Mouse (Mus musculus): ENCODE data around the gene Pcnx2.

GRCm38 (mm10) chr8:125920761-125921160 is 22.6 kb upstream of the Pcnx2 start:
- TF ChIP-seq MAX (IDR thresholded peaks at IDR 0.05; ENCODE audit: low read depth) (no peak), TCF12 (IDR thresholded peaks at IDR 0.05; ENCODE audit: insufficient read depth, poor library complexity, severe bottlenecking) (no peak), POLR2A (IDR thresholded peaks at IDR 0.05; ENCODE audit: insufficient read length, low read depth) (no peak), REST (IDR thresholded peaks at IDR 0.05; ENCODE audit: insufficient read depth, insufficient read length) (no peak), SRF (IDR thresholded peaks at IDR 0.05; ENCODE audit: control insufficient read depth, insufficient read length, low read depth) (no peak), POLR2AphosphoS2 (IDR thresholded peaks at IDR 0.05; ENCODE audit: insufficient read length, low read depth) (no peak), CEBPB (IDR thresholded peaks at IDR 0.05; ENCODE audit: insufficient read depth, poor library complexity, severe bottlenecking) (no peak), E2F4 (IDR thresholded peaks at IDR 0.05; ENCODE audit: insufficient read depth) (no peak)

Measured in myocyte (in vitro differentiated cells).